Mouse (Mus musculus) forebrain, postnatal 0 days (tissue): Measurements from ENCODE around the gene Tns1. TPM values are rescaled to one million over a fixed set of nuclear protein-coding genes. Genes with fewer than 3 reads are reported as not detected.

Experiments
- ATAC-seq: fragments of 200-750 bp; cut with Nextera tagmentation; 2 replicates; pipeline ENCODE4 v1.8.0; 2017; ENCODE audit warnings: mild to moderate bottlenecking, moderate library complexity
- DNase-seq: peaks from one replicate; pipeline ENCODE4 v3.0.0-alpha.2; 2015
- H3K27ac ChIP-seq: fragments of 300-500 bp; sonication (generic); 2 replicates; pipeline ENCODE4 v1.5.1; 2014; ENCODE audit warnings: low read depth, mild to moderate bottlenecking, antibody characterized with exemption, low read length, moderate library complexity, mixed read lengths
- H3K27me3 ChIP-seq: fragments of 300-500 bp; sonication (generic); 2 replicates; pipeline ENCODE4 v1.6.1; 2014; ENCODE audit warnings: mild to moderate bottlenecking, low read length, mixed read lengths; ENCODE audit not compliant: insufficient read depth
- H3K36me3 ChIP-seq: fragments of 300-500 bp; sonication (generic); 2 replicates; pipeline ENCODE4 v1.6.1; 2014; ENCODE audit warnings: mild to moderate bottlenecking, moderate library complexity; ENCODE audit not compliant: insufficient read depth
- H3K4me1 ChIP-seq: fragments of 300-500 bp; sonication (generic); 2 replicates; pipeline ENCODE4 v1.6.1; 2014; ENCODE audit warnings: antibody characterized with exemption; ENCODE audit not compliant: insufficient read depth
- H3K4me2 ChIP-seq: fragments of 300-500 bp; sonication (generic); 2 replicates; pipeline ENCODE4 v1.6.1; 2014; ENCODE audit warnings: low read depth, mild to moderate bottlenecking, moderate library complexity
- H3K4me3 ChIP-seq: fragments of 300-500 bp; sonication (generic); 2 replicates; pipeline ENCODE4 v1.5.1; 2014; ENCODE audit warnings: low read depth, low read length, mixed read lengths
- H3K9ac ChIP-seq: fragments of 300-500 bp; sonication (generic); 2 replicates; pipeline ENCODE4 v1.6.1; 2014; ENCODE audit warnings: mild to moderate bottlenecking
- H3K9me3 ChIP-seq: fragments of 300-500 bp; sonication (generic); 2 replicates; pipeline ENCODE4 v1.6.1; 2016; ENCODE audit warnings: low read length
- CTCF ChIP-seq: sonication (generic); IDR thresholded peaks from 2 replicates; pipeline ENCODE4 v1.5.1; 2016; ENCODE audit warnings: antibody characterized with exemption, control low read depth, low read depth
- whole genome bisulfite sequencing: fragments of 180-500 bp; shearing (Covaris S2); extraction: QIAGEN DNeasy Blood & Tissue Kit; methylation state at CpG from one replicate; pipeline ENCODE4 v1.1.7; 2014; 5-methylcytosine and 5-hydroxymethylcytosine counted together
- polyA plus RNA-seq: library from polyadenylated mRNA; unstranded; fragments of >200 nt; fragmentation: Nextera tagmentation; extraction: Ambion mirVana; gene quantifications from 2 replicates; pipeline ENCODE4 v1.2.1, GENCODE M21; 2015
- total RNA-seq: library from RNA; depleted of rRNA; stranded (reverse); fragments of >200 nt; gene quantifications from 2 replicates; pipeline ENCODE4 v1.2.3, GENCODE M21; 2014

The Tns1 gene
- total and polyA plus RNA-seq, 2 experiments from 2014 or later, result 7.0 to 21.8 TPM

GRCm38 (mm10) chr1:73992201-73992938, 131.9 kb downstream of the Tns1 start:
- 56% methylated on average over 5 of the region's 5 CpGs for WGBS
- no peaks in the 10 kb centered on the region for H3K9me3 ChIP-seq
- no peaks in the 10 kb centered on the region for H3K36me3 ChIP-seq
- no peaks in the 10 kb centered on the region for H3K27me3 ChIP-seq
- no peak overlapping the region for H3K4me2 ChIP-seq
- DNase-seq (no peak), ATAC-seq (no peak)
- TF ChIP-seq CTCF, result no peak
- H3K9ac ChIP-seq, result no peak overlapping the region
- H3K4me3 ChIP-seq, result no peak overlapping the region
- no peak overlapping the region for H3K27ac ChIP-seq
- no peaks in the 10 kb centered on the region for H3K4me1 ChIP-seq

GRCm38 (mm10) chr1:73991226-73991625, 133.0 kb downstream of the Tns1 start:
- Histone ChIP-seq H3K9me3 (no peaks in the 10 kb centered on the region), H3K4me1 (no peaks in the 10 kb centered on the region), H3K36me3 (no peaks in the 10 kb centered on the region), H3K4me2 (no peak overlapping the region), H3K27me3 (no peaks in the 10 kb centered on the region), H3K27ac (no peak overlapping the region), H3K4me3 (no peak overlapping the region), H3K9ac (no peak overlapping the region)
- ATAC-seq (no peak), DNase-seq (no peak)
- no peak for TF ChIP-seq CTCF
- 75% methylated on average over 7 of the region's 7 CpGs for WGBS

- Histone ChIP-seq H3K4me3 (no peak overlapping the region), H3K4me1 (no peaks in the 10 kb centered on the region), H3K4me2 (no peak overlapping the region), H3K9ac (no peak overlapping the region), H3K27ac (no peak overlapping the region), H3K36me3 (no peaks in the 10 kb centered on the region), H3K27me3 (no peaks in the 10 kb centered on the region), H3K9me3 (no peaks in the 10 kb centered on the region)
- TF ChIP-seq CTCF, result no peak
- ATAC-seq (no peak), DNase-seq (no peak)
- 93% methylated on average over 3 of the region's 3 CpGs for WGBS
These were observed 134.2 kb downstream of the Tns1 start for GRCm38 (mm10) chr1:73990024-73990423.

GRCm38 (mm10) chr1:73987705-73988201, 136.5 kb downstream of the Tns1 start:
- Histone ChIP-seq H3K27ac (no peak overlapping the region), H3K4me3 (no peak overlapping the region), H3K36me3 (0 out of 2 replicates have a peak, but pooled peaks cover under 1% of the 10 kb centered on the region), H3K4me1 (no peaks in the 10 kb centered on the region), H3K27me3 (no peaks in the 10 kb centered on the region), H3K4me2 (no peak overlapping the region), H3K9ac (no peak overlapping the region), H3K9me3 (no peaks in the 10 kb centered on the region)
- DNase-seq (no peak), ATAC-seq (no peak)
- 58% methylated on average over 7 of the region's 9 CpGs for WGBS
- TF ChIP-seq CTCF, result no peak

- DNase-seq (peak; percentile 83), ATAC-seq (peak; percentile 43; the same call in 1 of the 2 replicates)
- Histone ChIP-seq H3K27ac (no peak overlapping the region), H3K36me3 (0 out of 2 replicates have a peak, but pooled peaks cover 3% of the 10 kb centered on the region), H3K9ac (no peak overlapping the region), H3K4me2 (no peak overlapping the region), H3K4me1 (no peaks in the 10 kb centered on the region), H3K27me3 (no peaks in the 10 kb centered on the region), H3K9me3 (no peaks in the 10 kb centered on the region), H3K4me3 (no peak overlapping the region)
- TF ChIP-seq CTCF, result peak; percentile 85
- WGBS, result 43% methylated on average over 6 of the region's 6 CpGs
These were observed 137.8 kb downstream of the Tns1 start for GRCm38 (mm10) chr1:73986268-73987045.

GRCm38 (mm10) chr1:73985611-73986010, 138.6 kb downstream of the Tns1 start:
- 90% methylated on average over 4 of the region's 4 CpGs for WGBS
- Histone ChIP-seq H3K4me1 (no peaks in the 10 kb centered on the region), H3K4me2 (no peak overlapping the region), H3K9me3 (no peaks in the 10 kb centered on the region), H3K36me3 (0 out of 2 replicates have a peak, but pooled peaks cover 3% of the 10 kb centered on the region), H3K27me3 (no peaks in the 10 kb centered on the region), H3K27ac (no peak overlapping the region), H3K9ac (no peak overlapping the region), H3K4me3 (no peak overlapping the region)
- ATAC-seq (no peak), DNase-seq (no peak)
- TF ChIP-seq CTCF, result no peak

- Histone ChIP-seq H3K4me3 (no peak overlapping the region), H3K4me1 (no peaks in the 10 kb centered on the region), H3K4me2 (no peak overlapping the region), H3K9me3 (no peaks in the 10 kb centered on the region), H3K9ac (no peak overlapping the region), H3K36me3 (0 out of 2 replicates have a peak, but pooled peaks cover 3% of the 10 kb centered on the region), H3K27me3 (no peaks in the 10 kb centered on the region), H3K27ac (no peak overlapping the region)
- WGBS, result 46% methylated on average over 3 of the region's 3 CpGs
- ATAC-seq, result peak; percentile 66
- peak; percentile 57 for DNase-seq
- no peak for TF ChIP-seq CTCF
These were observed 145.0 kb downstream of the Tns1 start for GRCm38 (mm10) chr1:73979214-73979613.
